Mouse (Mus musculus): ENCODE measurements at regions not wholly inside any gene's neighbourhood (a gene's known extent, or its start where the extent isn't known, plus 50 kb on each side); places are given as distances from the start of the nearest gene placed in this dataset.

DNA sequence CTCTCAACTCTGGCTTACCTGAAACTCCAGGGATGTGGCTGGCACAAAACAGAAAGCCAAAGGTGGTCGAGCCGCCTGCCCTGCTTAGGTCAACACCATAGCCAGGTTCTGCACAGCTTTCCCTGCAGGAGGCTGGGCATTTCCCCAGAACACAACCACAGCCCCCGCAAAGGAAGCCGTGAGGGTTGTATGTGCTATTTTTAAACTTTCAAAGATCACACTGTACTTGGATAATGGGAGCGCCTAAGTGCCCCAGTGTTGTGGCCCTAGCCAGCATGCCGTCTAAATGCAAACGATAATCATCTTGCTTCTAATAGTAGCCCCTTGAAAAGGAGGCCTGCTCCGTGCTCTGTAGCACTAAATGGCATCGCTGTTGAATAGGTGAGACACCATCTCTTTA lies 184.5 kb upstream of the Jarid2 start:
- TF ChIP-seq CTCF (IDR thresholded peaks at IDR 0.05; ENCODE audit: extremely low read depth, insufficient read length, insufficient replicate concordance, low read depth, low read length) = no peak
- TF ChIP-seq POLR2A (IDR thresholded peaks at IDR 0.05; ENCODE audit: low read depth, low read length) = no peak

Measured in small intestine, adult 2 months (tissue).